Mouse (Mus musculus) erythroblast, embryonic 14.5 days (primary cell): ENCODE measurements around the gene Kcna6. TPM values are rescaled to one million over a fixed set of nuclear protein-coding genes. Genes with fewer than 3 reads are reported as not detected.

Experiments used
- H3K27me3 ChIP-seq: 2 replicates; pipeline ENCODE4 v1.6.1; 2012; ENCODE audit warnings: inconsistent platforms; ENCODE audit not compliant: control insufficient read depth
- H3K36me3 ChIP-seq: 2 replicates; pipeline ENCODE4 v1.6.1; 2012; ENCODE audit warnings: mild to moderate bottlenecking, inconsistent platforms; ENCODE audit not compliant: control insufficient read depth
- H3K4me1 ChIP-seq: 2 replicates; pipeline ENCODE4 v1.6.1; 2012; ENCODE audit warnings: inconsistent platforms; ENCODE audit not compliant: control insufficient read depth
- H3K4me3 ChIP-seq: replicated peaks from 2 replicates; pipeline ENCODE3; 2012; ENCODE audit warnings: moderate library complexity, mild to moderate bottlenecking, inconsistent platforms
- H3K9me3 ChIP-seq: 2 replicates; pipeline ENCODE4 v1.6.1; 2012; ENCODE audit warnings: low read length, inconsistent platforms, mixed read lengths; ENCODE audit not compliant: control insufficient read depth
- GATA1 ChIP-seq: IDR thresholded peaks from 2 replicates; pipeline ENCODE4 v1.6.1; 2012; ENCODE audit warnings: low read length, inconsistent platforms, mixed read lengths
- TAL1 ChIP-seq: IDR thresholded peaks from 3 replicates; pipeline ENCODE4 v1.6.1; 2012; ENCODE audit warnings: low read length, inconsistent platforms, mixed read lengths
- polyA plus RNA-seq: library from polyadenylated mRNA; stranded (reverse); fragments of >175 nt; gene quantifications from 2 replicates; pipeline ENCODE4 v1.2.3, GENCODE M21; 2012

The Kcna6 gene
- polyA plus RNA-seq, 1 experiment: not detected

DNA sequence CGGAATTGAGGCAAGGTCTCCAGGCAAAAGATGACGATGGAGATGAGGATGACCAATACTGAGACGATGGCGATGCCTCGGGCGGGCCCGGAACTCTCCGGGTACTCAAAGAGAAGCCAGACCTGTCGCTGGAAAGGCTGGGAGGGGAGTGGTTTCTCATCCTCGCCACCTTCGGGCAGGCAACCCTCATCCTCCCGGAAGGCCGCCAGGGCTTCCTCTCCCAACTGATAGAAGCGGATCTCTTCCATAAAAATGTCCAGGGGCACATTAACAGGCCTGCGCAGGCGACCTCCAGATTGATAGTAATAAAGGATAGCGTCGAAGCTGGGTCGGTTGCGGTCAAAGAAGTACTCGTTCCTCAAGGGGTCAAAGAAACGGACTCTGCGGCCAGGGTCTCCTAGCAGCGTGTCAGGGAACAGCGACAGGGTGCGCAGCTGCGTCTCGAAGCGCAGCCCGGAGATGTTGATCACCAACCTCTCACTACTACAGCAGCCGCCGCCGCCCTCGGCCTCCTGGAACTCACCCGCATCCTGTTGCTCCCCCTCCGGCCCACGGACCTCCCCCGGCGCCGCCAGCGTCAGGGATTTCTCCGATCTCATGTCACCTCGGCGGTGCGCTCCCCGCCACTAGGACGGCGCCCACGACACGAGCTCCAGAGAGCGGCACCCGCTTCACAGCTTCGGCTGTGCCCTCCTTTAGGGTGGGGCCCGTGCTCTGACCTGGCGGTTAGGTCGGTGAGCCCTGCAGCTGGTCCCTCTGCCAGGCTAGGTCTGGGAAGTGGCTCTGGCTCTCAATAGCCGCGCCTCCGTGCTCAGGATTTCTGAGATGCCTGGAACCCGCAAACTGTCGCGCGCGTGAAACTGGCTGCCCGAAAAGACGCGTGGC lies 906 bp downstream of the Kcna6 start:
- no peaks in the 10 kb centered on the region for H3K36me3 ChIP-seq
- TF ChIP-seq TAL1 (no peak), GATA1 (no peak)
- H3K27me3 ChIP-seq: peaks cover 36% of the 10 kb centered on the region
- H3K9me3 ChIP-seq: no peaks in the 10 kb centered on the region
- no peaks in the 10 kb centered on the region for H3K4me1 ChIP-seq
- no peak overlapping the region for H3K4me3 ChIP-seq

DNA sequence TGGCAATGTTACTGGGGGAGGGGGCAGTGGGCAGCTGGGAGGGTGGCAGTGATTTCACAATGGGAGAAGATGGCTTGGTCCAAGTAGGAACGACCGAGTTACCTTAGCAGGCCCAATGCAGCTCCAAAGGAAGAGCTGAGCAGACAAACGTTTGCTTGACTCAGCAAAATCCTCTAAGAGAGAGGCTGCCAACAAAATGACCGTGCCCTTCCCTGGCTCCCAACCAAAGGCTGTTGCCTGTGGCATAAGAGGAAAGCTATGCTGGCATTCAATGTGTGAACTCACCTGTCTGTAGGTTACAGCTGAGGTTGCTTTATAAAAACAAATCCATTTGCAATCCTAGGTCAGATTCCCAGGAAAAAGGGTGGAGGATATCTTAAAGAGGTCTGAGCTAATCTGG lies 3.5 kb downstream of the Kcna6 start:
- no peaks in the 10 kb centered on the region for H3K36me3 ChIP-seq
- peaks cover 35% of the 10 kb centered on the region for H3K27me3 ChIP-seq
- no peaks in the 10 kb centered on the region for H3K4me1 ChIP-seq

DNA sequence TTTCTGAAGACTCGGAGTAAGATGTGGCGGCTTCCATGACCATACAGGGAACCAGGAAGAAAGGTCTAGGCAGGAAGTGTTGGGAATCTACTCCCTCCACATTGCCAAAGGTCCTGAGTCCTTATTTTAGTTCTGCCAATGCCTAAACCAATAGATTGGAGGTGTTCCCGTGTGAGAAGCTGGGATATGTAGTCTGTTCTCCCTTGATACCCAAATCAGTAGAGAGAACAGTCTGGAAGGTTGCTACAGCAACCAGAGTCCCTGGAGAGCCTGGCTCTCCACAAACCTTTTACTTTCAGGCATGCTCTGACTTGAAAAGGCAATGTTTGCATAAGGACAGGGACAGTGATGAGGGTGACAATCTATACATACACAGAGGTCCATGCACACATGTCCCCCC lies 4.7 kb downstream of the Kcna6 start:
- Histone ChIP-seq H3K27me3 (peaks cover 27% of the 10 kb centered on the region), H3K4me1 (no peaks in the 10 kb centered on the region), H3K9me3 (no peaks in the 10 kb centered on the region), H3K4me3 (no peak overlapping the region), H3K36me3 (no peaks in the 10 kb centered on the region)
- TF ChIP-seq TAL1: no peak

More for the DNA sequence above, 3.5 kb downstream of the Kcna6 start:
- no peaks in the 10 kb centered on the region for H3K9me3 ChIP-seq
- H3K4me3 ChIP-seq: no peak overlapping the region
- TF ChIP-seq TAL1: no peak
- TF ChIP-seq GATA1: no peak

DNA sequence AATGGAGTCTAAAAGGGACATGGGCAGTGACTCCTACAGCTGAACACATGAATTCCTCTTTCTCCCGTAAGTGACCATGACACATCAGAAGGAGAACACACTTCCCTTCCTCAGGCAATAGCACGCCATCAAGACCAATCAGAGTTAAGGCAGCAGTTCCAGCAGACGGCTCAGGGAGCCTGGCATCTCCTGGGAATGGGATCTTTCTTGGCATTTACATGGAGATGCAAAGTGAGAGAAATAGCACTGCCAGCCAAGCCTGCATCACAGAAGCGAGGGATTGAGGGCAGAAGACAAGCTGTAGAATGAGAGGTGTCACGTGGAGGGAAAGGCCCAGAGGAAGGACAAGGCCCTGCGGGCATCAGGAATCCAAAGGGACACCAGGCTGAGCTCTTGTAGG lies 7.8 kb downstream of the Kcna6 start:
- TF ChIP-seq GATA1 (no peak), TAL1 (no peak)
- Histone ChIP-seq H3K4me3 (no peak overlapping the region), H3K9me3 (no peaks in the 10 kb centered on the region), H3K27me3 (no peaks in the 10 kb centered on the region), H3K4me1 (no peaks in the 10 kb centered on the region), H3K36me3 (no peaks in the 10 kb centered on the region)

DNA sequence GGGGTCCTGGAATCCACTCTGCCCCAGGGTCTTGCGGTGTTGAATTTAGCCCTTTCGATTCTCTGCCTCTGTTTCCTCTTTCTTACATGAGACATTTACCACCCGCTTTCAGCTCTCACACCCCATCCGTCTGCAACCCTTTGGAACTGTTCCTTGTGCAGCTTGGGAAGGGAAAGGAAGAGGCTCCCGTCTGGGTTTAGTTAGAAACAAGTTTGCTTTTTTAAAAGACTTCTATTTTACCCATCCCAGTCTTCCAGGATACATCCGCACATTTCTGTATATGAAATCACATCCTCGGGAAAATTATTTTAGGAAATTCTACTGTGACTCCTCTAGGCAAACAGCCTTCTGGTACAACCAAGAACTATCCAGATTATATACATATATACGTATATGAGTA lies 11.7 kb downstream of the Kcna6 start:
- TF ChIP-seq GATA1 (no peak), TAL1 (no peak)
- Histone ChIP-seq H3K36me3 (no peaks in the 10 kb centered on the region), H3K4me1 (no peaks in the 10 kb centered on the region), H3K4me3 (no peak overlapping the region), H3K9me3 (no peaks in the 10 kb centered on the region), H3K27me3 (no peaks in the 10 kb centered on the region)

DNA sequence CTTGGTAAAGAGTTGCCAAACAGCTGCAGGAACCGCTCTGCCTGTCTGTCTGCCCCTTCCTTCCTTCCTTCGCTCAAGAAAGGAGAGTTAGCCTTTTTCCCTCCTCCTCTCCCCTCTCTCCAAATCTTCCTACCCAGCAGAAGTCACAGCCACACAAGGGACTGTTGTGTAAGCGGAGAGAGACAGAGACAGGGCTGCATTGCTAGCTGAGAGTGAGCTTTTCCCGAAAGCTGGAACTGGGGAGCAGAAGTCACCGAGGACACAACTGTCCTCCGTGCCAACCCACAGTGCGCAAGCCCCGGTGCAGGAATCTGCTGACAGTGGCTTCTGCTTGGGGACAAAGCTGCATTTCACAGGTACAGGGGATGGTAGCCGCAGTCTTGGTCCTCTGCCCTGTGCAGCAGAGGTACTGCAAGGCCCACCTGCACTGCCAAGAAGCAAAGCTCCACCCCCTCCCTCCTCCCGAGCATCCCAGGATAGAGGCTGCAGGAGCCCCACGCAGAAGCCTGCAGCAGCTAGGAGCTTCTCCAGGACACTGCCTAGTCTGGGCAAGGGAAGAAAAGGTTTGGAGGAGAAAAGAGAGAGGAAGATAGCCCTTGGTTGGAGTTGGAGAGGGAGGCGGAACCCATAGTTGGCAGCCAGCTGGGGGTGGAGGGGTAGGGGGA lies 21.9 kb downstream of the Kcna6 start:
- Histone ChIP-seq H3K36me3 (no peaks in the 10 kb centered on the region), H3K27me3 (no peaks in the 10 kb centered on the region), H3K9me3 (no peaks in the 10 kb centered on the region), H3K4me1 (no peaks in the 10 kb centered on the region), H3K4me3 (no peak overlapping the region)
- TF ChIP-seq TAL1 (no peak), GATA1 (no peak)

DNA sequence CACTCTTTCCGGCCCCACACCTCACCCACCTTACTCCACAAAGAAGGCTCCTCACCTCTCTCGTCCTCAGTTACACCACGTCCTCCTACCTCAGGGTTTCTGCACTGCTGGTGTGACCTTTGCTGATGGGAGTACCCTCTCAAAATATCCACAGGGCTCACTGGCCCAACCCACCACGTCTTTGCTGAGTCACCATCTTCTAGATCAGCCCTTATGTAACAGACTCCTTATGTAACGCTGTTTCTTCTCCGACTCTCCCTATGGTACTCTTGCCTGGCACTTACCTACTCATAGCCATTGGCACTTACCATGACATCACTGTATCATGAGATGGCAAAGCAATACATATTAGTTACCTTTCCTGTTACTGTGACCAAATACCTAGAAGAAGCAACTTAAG lies 27.9 kb downstream of the Kcna6 start:
- H3K27me3 ChIP-seq: no peaks in the 10 kb centered on the region
- no peak for TF ChIP-seq TAL1
- no peaks in the 10 kb centered on the region for H3K9me3 ChIP-seq

DNA sequence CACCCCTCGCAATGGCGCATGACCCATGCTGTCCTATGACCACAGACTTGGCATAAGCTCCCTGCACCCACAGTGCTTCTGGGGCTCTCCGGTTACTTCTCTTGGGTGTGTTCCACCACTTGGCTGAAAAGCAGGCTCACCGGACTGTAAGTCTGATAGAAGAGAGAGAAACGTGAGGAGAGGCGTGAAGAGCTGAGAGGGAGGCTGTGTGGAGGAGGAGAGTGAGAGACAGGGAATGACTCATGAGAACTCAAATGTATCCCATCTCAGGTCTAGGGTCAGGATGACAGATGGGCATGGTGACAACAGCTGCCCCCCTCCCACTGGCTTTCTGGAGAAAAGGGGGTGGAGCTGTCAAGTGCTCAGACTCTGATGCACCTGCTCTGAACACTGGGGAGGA lies 34.5 kb downstream of the Kcna6 start:
- H3K4me1 ChIP-seq: no peaks in the 10 kb centered on the region
- H3K9me3 ChIP-seq: no peaks in the 10 kb centered on the region
- peaks cover 4% of the 10 kb centered on the region; the same call in 1 of the 2 replicates for H3K27me3 ChIP-seq
- no peak overlapping the region for H3K4me3 ChIP-seq
- no peaks in the 10 kb centered on the region for H3K36me3 ChIP-seq
- no peak for TF ChIP-seq TAL1
- TF ChIP-seq GATA1: no peak

More for the DNA sequence above, 27.9 kb downstream of the Kcna6 start:
- Histone ChIP-seq H3K36me3 (no peaks in the 10 kb centered on the region), H3K4me1 (no peaks in the 10 kb centered on the region), H3K4me3 (no peak overlapping the region)

DNA sequence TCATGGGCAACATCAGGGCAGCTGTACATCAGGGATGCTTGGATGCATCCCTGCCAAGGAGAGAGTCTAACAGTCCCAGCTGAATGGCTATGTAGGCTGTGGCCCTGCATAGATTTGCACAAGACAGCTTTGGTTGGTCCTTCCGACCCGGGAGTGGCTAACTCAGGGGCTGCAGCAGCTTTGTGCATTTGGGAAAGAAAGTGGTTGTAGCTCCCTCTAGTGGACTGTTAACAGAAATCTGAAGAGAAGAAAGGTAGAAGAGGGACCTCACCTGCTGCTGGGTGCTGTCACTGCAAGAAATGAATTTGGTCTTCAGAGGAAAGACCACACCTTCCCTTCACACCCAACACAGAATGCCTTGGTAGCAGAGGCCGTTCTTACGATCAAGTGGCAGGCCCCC lies 36.0 kb downstream of the Kcna6 start:
- Histone ChIP-seq H3K36me3 (no peaks in the 10 kb centered on the region), H3K9me3 (no peaks in the 10 kb centered on the region), H3K4me3 (no peak overlapping the region), H3K27me3 (peaks cover 4% of the 10 kb centered on the region; the same call in 1 of the 2 replicates), H3K4me1 (no peaks in the 10 kb centered on the region)
- TF ChIP-seq GATA1 (no peak), TAL1 (no peak)

DNA sequence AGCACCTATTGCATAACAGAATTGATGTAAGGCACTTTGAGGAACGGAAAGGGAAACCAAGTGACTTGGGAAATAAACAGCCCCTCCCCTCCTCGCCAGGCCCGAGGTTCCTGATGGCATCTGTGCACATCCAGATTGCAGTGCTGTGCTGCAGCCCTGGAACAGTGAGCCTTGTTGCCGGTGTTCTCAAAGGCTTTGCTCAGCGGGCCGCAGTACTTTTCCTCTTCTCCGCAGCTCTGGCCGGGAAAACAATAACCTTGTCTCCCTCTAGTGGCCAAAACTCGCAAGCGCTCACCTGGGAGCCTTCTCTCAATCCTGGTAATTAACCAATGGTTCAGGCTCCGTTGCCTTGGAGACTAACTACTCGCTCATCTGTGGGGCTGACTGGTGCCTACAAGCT lies 38.4 kb downstream of the Kcna6 start:
- Histone ChIP-seq H3K27me3 (peaks cover 4% of the 10 kb centered on the region; the same call in 1 of the 2 replicates), H3K9me3 (no peaks in the 10 kb centered on the region), H3K36me3 (no peaks in the 10 kb centered on the region), H3K4me1 (no peaks in the 10 kb centered on the region), H3K4me3 (no peak overlapping the region)
- TF ChIP-seq TAL1 (no peak), GATA1 (no peak)
